Mouse (Mus musculus): ENCODE data around the gene Lyrm7. TPM values are rescaled to one million over a fixed set of nuclear protein-coding genes. Genes with fewer than 3 reads are reported as not detected.

Lyrm7 gene
- total RNA-seq, 2 experiments from 2014 or later: 22.1 to 25.0 TPM

GRCm38 (mm10) chr11:54782253-54782652, 78.5 kb downstream of the Lyrm7 start:
- DNase-seq (ENCODE audit: extremely low spot score in 1 of 2, low spot score in 2 of 2): no peak
- intact Hi-C loops (cut with DNase I): no loop called here

- DNase-seq (ENCODE audit: extremely low spot score in 1 of 2, low spot score in 2 of 2): no peak
- intact Hi-C loops (cut with DNase I): no loop called here
Measured at GRCm38 (mm10) chr11:54779946-54780345, 80.8 kb downstream of the Lyrm7 start.

DNA sequence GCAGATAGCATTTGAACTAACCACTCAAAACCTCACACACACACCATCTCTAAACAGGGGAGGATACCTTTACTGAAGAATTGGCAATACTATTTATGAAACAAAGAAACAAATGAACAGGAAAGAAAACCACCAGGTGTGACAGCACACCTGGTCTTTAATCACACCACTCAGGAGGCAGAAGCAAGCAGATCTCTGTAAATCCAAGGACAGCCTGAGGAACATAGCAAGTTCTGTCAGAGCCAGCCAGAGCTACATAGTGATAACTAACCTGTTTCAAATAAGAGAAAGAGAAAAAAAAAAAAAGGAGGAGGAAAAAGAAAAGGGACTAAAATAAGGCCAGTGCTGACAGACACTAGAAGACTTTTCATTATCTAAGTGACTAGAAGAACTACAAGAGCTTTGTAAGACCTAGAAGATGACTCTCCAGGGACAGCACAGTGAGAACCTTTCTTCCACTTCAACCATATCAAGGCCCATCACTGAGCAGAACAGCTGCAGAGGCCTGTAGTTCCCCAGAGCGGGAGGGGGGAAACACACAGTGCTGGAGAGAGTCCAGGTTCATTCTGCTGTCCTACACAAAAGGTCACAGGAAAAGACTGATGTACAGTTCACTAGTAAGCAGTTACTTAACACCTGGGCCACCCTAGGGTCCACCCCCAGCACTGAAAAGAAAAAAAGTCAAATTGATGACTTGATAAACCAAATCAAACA, 82.4 kb downstream of the Lyrm7 start:
- DNase-seq (ENCODE audit: extremely low spot score in 1 of 2, low spot score in 2 of 2): peak in 1 of 2 experiments; percentile 37
- intact Hi-C loops (cut with DNase I): no loop called here

GRCm38 (mm10) chr11:54777387-54778130, 83.2 kb downstream of the Lyrm7 start:
- intact Hi-C loops (cut with DNase I): no loop called here
- DNase-seq (ENCODE audit: extremely low spot score in 1 of 2, low spot score in 2 of 2): no peak

Other genes with a start within 250 kb of the Lyrm7 start
- 100 to 1,000 TPM; 180 to 182 TPM for gene Cdc42se2, start 73.2 kb downstream of the Lyrm7 start, total RNA-seq (2021)
- gene Hint1, start 5.5 kb upstream of the Lyrm7 start, total RNA-seq (2021): 100 to 1,000 TPM; 326 to 345 TPM
- 10 to 100 TPM in 1 of 2 experiments, 1 to 10 TPM in 1; 9.7 to 10.2 TPM for gene Gpx3, start 41.5 kb upstream of the Lyrm7 start, total RNA-seq (2021)
- 10 to 100 TPM; 28.2 to 31.0 TPM for gene Tnip1, start 102.0 kb upstream of the Lyrm7 start, total RNA-seq (2021)
- 10 to 100 TPM; 82.6 to 85.7 TPM for gene Anxa6, start 172.5 kb upstream of the Lyrm7 start, total RNA-seq (2021)
- under 1 TPM; 0.36 to 0.56 TPM for gene Ccdc69, start 217.2 kb upstream of the Lyrm7 start, total RNA-seq (2021)
- gene Gm2a, start 237.2 kb upstream of the Lyrm7 start, total RNA-seq (2021): 10 to 100 TPM; 43.8 to 45.2 TPM